Mouse (Mus musculus): ENCODE results near the gene Gm38392.

The Gm38392 gene

GRCm38 (mm10) chr3:88215553-88216004 lies 71.4 kb downstream of the Gm38392 start:
- no peak for DNase-seq (ENCODE audit: low spot score in 2 of 2)

DNA sequence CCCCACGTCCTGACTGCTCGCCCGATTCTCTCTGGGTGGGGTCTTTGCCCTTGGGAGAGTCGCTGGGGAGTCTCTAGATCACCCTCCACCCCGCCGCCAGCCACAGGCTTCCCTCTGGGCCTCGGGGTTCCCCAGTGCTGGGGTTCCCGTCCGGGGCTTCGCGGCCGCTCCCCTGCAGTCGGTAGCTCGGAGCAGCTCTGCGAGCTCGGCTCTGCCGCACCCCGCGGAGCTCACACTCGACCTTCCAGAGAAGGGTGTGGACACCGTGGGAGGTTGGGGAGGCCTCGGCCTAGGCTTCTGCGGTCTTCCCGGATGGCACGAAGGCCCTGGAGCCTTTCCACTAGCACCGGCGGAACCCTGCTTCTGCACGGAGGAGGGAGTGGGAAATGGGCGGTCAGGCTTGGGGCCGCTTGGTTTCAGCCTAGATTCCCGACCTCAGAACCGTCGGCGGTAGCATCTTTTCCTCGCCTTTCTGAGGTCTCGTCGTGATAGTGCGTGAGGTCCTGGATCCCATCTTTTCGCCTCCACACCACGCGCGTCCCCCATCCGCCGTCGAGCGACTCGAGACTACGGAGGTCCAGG lies 71.9 kb downstream of the Gm38392 start:
- DNase-seq (ENCODE audit: low spot score in 2 of 2), result no peak

GRCm38 (mm10) chr3:88214197-88214938 lies 72.6 kb downstream of the Gm38392 start:
- no peak for DNase-seq (ENCODE audit: low spot score in 2 of 2)

- no peak for DNase-seq (ENCODE audit: low spot score in 2 of 2)
Measured at GRCm38 (mm10) chr3:88213019-88213418, 74.0 kb downstream of the Gm38392 start.

DNA sequence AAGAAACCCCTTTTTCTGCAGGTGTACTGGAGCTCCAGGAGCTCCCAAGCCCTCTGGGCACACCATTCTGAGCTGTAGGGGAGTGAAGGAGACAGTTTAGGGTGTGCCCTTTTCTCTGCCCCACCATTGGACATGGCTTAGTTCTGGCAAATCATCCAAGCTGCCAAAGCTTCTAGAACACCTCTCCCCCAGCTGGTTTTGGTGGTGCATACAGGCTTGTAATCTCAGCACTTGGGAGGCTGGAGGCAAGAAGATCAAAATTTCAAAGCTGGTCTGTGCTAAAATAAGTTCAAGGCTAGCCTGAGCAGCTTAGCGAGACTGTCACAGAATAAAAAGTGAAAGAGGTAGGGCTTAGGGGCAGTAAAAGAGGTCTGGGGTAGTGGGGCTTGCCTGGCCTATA lies 74.7 kb downstream of the Gm38392 start:
- no peak for DNase-seq (ENCODE audit: low spot score in 2 of 2)

DNA sequence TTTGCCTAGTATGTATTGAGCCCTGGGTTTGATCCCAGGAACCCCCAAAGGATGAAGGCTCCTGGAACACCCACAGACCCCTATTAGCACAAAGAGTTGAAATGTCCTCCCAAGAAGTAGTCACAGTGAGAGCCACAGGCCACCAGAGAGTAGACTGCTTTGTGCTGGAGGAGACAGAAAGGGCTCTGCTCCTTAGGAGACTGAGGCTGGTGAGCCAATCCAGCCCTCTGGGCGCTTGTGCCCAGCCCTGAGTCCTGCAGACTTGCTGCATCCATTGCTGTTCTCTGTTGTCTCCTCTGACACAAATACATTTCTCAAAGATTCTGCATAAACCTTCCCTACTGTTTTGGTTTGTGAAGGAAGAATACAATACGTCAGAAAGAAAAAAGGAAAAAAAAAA lies 76.1 kb downstream of the Gm38392 start:
- no peak for DNase-seq (ENCODE audit: low spot score in 2 of 2)

GRCm38 (mm10) chr3:88210121-88210520 lies 76.9 kb downstream of the Gm38392 start:
- DNase-seq (ENCODE audit: low spot score in 2 of 2), result no peak

DNA sequence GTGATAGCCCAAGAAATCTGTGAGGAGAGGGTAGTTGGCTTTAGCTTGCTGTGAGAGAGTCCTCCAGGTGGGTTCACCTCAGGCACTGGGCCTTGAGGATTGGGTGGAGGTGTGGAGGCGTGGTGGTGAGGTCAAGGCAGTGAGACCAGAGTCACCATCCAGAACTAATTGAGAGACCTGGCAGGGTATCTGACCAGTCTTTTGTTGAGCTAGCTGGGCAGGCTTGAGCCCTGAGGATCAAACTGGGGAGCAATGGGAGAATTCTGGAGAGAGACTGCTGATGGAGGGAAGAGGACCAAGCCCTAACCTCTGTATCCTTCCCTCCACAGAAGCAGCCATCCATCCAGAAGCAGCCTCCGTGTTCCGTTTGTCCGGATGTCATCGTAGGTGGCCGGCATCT lies 77.7 kb downstream of the Gm38392 start:
- no peak for DNase-seq (ENCODE audit: low spot score in 2 of 2)

GRCm38 (mm10) chr3:88208226-88208720 lies 78.7 kb downstream of the Gm38392 start:
- DNase-seq (ENCODE audit: low spot score in 2 of 2), result no peak

DNA sequence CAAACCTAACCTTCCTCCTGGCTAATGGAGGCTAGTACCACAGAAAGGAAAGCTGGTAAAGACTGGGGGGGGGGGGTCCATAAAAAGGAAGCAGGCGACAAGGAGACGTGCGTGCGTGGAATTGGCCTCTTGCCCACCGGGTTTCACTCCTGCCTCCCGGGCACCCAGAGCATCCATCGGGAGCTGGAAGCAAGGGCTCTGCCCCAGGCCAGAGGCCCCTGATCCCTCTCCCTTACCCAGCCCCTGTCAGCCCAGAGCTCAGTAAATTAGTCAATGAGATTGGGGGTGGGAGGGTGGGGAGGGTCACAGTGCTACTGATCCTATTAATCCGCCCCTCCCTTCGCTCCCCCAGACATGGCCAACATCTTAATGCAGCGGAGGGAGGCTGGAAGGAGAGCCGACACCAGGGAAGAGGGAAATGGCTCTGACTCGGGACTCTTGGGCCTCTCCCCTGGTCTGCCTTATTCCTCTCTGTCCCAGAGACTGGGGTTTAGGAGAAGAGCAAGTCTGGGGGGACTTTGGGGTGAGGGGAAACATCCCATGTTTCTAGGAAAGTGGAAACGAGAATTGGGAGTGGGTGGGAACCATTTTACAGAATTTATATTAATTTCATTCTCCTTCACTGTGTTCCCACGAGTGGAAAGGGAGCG lies 79.4 kb downstream of the Gm38392 start:
- no peak for DNase-seq (ENCODE audit: low spot score in 2 of 2)

- no peak for DNase-seq (ENCODE audit: low spot score in 2 of 2)
Measured at GRCm38 (mm10) chr3:88206901-88207371, 80.1 kb downstream of the Gm38392 start.

DNA sequence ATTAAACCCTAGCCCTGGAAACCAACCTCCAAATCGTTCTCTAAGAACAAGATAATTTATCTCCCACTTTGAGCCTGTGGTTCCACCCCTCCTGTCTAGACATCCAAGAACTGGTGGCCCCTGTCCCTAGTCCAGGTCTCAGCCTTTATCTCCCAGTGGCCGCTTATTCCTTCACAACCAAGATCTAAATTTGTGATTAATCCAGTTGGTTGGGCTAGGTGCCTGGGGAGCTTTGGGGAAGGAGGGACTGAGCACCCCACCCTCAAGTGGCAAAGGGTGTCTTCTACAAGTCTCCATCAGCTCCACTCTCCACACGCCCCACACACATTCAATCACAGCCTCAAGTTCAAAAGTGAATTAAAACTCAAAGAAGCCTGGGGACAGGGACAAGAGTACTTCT lies 80.5 kb downstream of the Gm38392 start:
- no peak for DNase-seq (ENCODE audit: low spot score in 2 of 2)

DNA sequence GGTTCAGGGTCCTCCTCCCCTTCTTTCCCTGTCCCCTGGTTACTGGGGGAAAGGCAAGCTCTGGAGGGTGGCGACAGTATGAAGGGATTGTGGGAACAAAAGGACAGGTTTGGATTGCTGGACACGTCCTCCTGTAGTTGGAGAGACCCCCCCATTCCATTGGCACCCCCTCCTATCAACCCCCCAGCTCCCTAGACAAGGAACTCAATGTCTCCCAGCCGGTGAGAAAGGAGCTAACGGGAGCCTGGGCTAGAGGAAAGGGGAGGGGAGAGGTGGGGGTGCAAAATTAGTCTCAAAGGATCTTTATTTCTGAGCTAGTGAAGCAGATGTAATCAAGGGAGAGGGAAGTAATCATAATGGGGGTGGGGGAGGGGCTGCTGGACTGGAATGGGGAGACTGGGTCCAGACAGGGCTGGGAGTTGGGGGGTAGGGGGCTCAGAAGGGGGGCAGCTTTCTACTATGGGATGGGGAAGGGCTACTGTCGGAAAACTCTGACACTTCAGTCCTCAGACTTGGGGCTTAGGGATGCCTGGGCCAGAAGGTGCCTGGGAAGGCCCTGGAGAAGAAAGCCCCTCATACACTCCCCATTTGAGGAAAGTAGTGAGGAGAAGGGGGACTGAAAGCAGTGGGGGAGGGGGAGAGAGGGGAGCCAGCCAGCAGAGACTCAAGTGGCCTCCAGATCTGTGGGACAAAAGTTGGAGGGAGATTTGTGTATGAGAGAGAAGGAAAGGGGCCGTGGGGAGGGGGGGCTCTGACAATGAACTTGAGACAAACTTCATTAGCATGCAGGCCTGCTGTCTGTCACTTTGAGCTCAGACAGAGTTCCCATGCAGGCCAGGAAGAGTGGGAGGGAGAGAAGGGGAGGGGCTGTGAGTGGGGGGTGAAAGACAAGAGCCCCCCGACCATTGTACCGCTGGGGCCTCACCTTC lies 81.2 kb downstream of the Gm38392 start:
- no peak for DNase-seq (ENCODE audit: low spot score in 2 of 2)

- no peak for DNase-seq (ENCODE audit: low spot score in 2 of 2)
Measured at GRCm38 (mm10) chr3:88205176-88205562, 81.8 kb downstream of the Gm38392 start.

DNA sequence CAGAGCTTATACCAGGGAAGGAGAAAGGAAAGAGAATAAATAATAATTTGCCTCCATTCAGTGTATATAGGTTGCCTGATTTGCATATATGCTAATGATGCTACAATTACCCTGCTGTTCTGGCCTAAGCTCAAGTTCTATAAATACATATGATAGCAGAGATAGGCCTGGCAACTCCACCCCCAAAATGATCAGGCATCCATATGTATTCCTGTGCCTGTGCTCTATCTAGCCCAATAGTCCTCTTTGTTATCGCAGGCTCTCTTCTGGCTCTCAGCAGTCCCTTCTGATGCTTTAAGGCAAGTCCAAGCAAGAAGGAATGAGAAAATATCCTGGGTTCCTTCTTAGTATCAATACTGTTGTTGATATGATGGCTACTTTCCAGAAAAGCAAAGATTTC lies 82.3 kb downstream of the Gm38392 start:
- no peak for DNase-seq (ENCODE audit: low spot score in 2 of 2)

DNA sequence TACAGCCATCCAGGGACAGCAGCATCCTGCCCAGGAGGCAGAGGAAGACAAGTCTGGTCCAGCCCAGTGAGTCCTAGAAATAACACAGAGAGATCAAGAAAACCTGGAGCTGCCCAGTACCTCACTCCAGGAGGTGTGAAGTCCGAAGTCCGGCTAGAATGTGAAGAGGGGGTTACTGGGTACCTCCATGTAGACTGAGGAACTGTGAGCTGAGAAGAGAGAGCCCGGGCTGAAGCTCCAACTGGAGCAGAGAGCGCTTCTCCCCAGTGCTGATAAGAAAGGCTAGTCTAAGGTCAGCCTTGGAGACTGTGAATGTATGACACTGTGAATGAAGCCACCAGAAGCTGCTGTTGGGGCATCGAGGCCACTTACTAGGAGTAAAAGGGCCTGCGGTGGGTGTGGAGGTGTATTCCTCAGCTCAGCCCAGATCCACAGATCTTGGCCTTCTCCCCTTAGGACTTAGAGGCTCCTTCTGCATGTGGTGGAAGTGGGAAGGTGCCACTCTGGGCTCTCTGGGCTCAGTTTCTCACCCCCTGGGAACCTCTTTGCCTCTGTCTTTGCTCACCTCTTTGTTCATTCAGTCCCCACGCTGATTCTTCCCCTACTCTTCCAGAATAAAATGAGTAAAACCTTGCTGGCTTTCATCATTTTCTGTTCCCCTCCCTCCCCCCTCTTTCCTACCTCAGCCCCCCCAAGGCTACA lies 82.9 kb downstream of the Gm38392 start:
- no peak for DNase-seq (ENCODE audit: low spot score in 2 of 2)

GRCm38 (mm10) chr3:88203456-88203855 lies 83.6 kb downstream of the Gm38392 start:
- no peak for DNase-seq (ENCODE audit: low spot score in 2 of 2)

DNA sequence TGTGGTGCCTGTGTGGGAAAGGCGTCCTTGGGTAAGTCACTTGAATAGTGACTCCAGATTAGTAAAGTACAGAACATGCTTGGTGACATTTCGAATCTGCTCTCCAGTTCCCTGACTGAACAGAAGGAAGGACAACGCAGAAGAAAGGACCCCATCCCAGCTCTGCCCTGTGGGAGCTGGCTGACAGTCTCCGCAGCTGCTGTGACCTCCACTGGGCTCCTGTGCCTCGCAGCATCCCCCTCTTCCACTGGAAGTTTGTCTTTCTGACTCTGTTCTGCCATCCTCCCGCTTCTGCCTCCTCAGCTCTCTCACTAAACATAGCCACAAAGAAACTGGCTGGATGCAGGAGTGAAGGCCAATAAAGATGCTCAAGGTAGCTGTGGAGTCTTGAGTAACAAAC lies 84.0 kb downstream of the Gm38392 start:
- no peak for DNase-seq (ENCODE audit: low spot score in 2 of 2)

- DNase-seq (ENCODE audit: low spot score in 2 of 2), result no peak
Measured at GRCm38 (mm10) chr3:88201640-88202039, 85.4 kb downstream of the Gm38392 start.

DNA sequence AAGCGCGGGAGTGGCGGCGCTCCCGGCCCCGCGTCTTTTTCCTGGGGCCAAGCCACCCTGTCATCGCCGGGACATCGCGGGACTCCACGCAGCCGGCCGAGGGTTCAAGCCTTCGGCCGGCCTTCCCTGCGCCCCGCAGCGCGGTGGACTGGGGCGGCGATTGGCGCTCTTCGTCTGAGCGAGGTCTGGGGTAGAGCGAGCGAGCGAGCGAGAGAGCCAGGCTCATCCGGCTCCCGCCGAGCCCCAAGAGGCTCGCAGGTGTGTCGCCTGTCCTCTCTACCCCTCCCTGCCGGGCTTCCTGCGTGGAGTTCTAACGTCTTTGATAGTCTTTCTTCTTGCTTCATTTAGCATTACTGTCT lies 86.1 kb downstream of the Gm38392 start:
- DNase-seq (ENCODE audit: low spot score in 2 of 2), result no peak
